Mouse (Mus musculus): Measurements from ENCODE around the gene Atp2b4. TPM values are rescaled to one million over a fixed set of nuclear protein-coding genes. Genes with fewer than 3 reads are reported as not detected.

Atp2b4 gene
- polyA plus RNA-seq, 1 experiment from 2014 or later = 0.43 TPM

- Histone ChIP-seq H3K27ac (no peak overlapping the region), H3K36me3 (ENCODE audit: inconsistent target) (no peaks in the 10 kb centered on the region), H3K4me3 (ENCODE audit: inconsistent target) (no peak overlapping the region), H3K79me2 (ENCODE audit: inconsistent target) (no peaks in the 10 kb centered on the region)
- 57% methylated on average over 3 of the region's 3 CpGs for WGBS (ENCODE audit: missing documents)
These were observed 16.2 kb downstream of the Atp2b4 start for GRCm38 (mm10) chr1:133784621-133785020.

DNA sequence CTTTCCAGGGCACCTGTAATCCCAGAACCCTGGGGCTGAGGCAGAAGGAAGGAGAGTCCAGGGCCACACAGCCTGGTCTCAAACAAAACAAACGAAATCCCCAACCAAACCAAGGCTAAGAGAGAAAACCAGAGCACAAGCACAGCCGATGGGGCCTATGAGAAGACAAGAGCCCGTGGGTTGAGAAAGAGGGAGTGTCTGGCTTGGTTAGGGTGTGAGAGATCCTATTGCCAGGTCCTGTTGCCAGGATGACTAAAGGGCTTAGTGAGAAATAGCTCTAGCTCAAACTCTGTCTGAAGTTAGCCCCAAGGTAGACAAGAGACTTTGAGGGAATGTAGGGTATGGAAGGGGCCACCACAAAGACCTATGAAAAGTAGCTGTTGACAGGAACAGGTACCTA, 19.3 kb downstream of the Atp2b4 start:
- no peak overlapping the region for H3K27ac ChIP-seq
- WGBS (ENCODE audit: missing documents) = 94% methylated on average over 3 of the region's 3 CpGs

DNA sequence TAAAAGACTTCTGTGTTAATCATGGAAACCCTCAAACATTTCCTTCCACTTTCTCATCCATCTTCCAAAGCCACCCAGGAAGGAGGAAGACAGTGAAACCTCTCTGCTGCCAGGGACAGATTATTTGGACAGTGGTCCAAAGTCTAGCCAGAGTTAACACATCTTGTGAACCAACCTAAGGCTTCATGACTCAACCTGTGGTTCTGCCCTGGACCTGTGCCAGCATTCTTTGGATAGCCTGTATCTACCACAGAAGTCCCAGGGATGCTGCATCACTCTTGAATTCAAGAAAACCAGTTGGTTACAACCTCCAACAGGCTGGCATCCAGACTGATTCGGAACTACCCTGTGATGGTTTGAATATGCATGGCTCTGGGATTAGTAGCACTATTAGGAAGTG, 21.8 kb downstream of the Atp2b4 start:
- H3K27ac ChIP-seq = no peak overlapping the region
- WGBS (ENCODE audit: missing documents) = 84% methylated on average over 1 of the region's 1 CpGs
- no peak overlapping the region for H3K4me3 ChIP-seq (ENCODE audit: inconsistent target)
- no peaks in the 10 kb centered on the region for H3K79me2 ChIP-seq (ENCODE audit: inconsistent target)
- no peaks in the 10 kb centered on the region for H3K36me3 ChIP-seq (ENCODE audit: inconsistent target)

More for the DNA sequence above, 19.3 kb downstream of the Atp2b4 start:
- Histone ChIP-seq H3K4me3 (ENCODE audit: inconsistent target) (no peak overlapping the region), H3K79me2 (ENCODE audit: inconsistent target) (no peaks in the 10 kb centered on the region), H3K36me3 (ENCODE audit: inconsistent target) (no peaks in the 10 kb centered on the region)

DNA sequence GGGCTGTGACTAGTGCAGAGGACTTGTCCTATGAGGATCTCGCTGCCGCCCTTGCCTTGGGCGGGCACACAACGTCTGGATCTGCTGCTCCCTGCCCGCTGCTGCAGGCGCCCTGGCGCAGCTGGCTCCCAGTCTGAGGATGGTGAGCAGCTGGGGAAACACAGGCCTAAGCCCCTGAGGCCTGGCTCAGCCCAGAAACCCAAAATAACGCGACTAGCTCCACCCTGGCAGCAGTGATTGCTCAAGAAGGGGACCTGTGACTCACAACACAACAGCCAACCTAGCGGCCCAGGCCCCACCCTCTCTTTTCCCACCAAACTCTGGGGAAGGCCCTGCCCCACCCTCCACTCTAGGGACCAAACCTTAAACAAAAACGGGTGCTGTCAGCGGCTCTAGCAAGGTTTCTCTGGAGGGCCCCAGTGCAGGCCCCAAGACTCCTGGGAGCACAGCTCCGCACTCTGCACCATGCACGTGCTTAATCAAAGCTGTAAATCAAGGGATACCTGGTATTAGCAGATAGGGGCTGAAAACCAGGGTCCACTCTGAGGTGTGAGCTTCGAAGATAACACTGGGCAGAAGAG, 23.1 kb downstream of the Atp2b4 start:
- Histone ChIP-seq H3K36me3 (ENCODE audit: inconsistent target) (no peaks in the 10 kb centered on the region), H3K79me2 (ENCODE audit: inconsistent target) (no peaks in the 10 kb centered on the region), H3K27ac (no peak overlapping the region), H3K4me3 (ENCODE audit: inconsistent target) (no peak overlapping the region)
- 56% methylated on average over 13 of the region's 15 CpGs for WGBS (ENCODE audit: missing documents)

- Histone ChIP-seq H3K4me3 (ENCODE audit: inconsistent target) (no peak overlapping the region), H3K36me3 (ENCODE audit: inconsistent target) (no peaks in the 10 kb centered on the region), H3K79me2 (ENCODE audit: inconsistent target) (no peaks in the 10 kb centered on the region), H3K27ac (no peak overlapping the region)
- WGBS (ENCODE audit: missing documents) = 97% methylated on average over 9 of the region's 9 CpGs
These were observed 28.3 kb downstream of the Atp2b4 start for GRCm38 (mm10) chr1:133772553-133772952.

DNA sequence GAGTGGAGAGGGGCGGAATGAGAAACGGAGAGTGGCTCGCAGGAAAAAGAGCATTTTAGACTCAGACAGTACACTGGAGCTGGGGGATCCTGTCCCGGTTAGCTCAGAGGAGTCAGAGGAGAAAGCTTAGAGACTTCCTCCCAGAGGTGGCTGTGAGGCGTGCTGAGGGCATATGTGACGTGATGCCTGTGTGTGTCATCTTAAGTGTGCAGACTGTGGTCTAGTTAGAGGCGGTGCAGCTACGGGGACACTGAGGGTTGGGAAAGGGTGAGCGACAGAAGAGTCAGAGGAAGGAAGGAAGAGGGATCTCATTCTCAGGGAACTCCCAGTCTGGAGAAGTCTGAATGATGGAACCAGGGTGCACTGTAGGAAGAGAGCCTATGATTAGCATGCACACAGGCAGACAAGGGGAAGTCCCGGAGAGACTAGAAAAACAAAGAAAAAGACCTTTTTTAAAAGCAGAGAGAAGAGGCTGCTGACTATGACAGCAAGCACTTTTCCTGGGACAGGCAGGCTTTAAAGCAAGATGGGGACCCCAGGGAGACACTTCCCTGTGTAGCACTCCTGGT, 28.9 kb downstream of the Atp2b4 start:
- Histone ChIP-seq H3K27ac (no peak overlapping the region), H3K4me3 (ENCODE audit: inconsistent target) (no peak overlapping the region), H3K79me2 (ENCODE audit: inconsistent target) (no peaks in the 10 kb centered on the region), H3K36me3 (ENCODE audit: inconsistent target) (no peaks in the 10 kb centered on the region)
- WGBS (ENCODE audit: missing documents) = 65% methylated on average over 10 of the region's 10 CpGs

- Histone ChIP-seq H3K79me2 (ENCODE audit: inconsistent target) (no peaks in the 10 kb centered on the region), H3K4me3 (ENCODE audit: inconsistent target) (no peak overlapping the region), H3K27ac (no peak overlapping the region), H3K36me3 (ENCODE audit: inconsistent target) (no peaks in the 10 kb centered on the region)
- WGBS (ENCODE audit: missing documents) = 90% methylated on average over 5 of the region's 5 CpGs
These were observed 32.8 kb downstream of the Atp2b4 start for GRCm38 (mm10) chr1:133767994-133768393.

DNA sequence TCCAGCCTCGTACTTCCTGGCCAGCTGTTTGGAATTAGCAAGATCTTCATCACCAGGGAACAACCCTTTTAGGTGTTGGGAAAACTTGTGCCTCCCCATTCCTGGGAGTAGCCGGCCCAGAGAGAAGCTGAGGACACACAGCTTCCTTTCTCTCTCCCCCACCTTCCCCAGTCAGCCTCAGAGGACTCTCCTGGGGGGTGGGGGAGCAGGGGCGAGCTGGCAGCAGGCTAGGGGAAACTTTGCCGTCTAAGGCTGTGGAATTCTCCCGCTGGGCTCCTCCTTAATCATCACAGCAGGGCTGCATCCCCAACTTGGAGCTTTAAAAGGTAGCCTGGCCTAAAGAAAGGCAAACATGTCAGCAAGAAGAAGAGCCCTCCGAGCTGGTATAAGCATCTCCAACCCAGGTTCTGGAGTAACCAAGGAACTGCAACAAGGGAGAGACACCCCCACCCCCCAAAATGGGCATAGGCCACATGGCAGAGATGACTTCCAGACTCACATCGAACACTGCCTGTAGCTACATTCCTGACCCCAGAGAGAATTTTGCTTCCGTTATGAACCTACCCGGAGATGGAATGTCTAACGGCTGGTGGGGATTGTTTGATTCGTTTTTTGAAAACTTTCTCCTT, 33.8 kb downstream of the Atp2b4 start:
- WGBS (ENCODE audit: missing documents) = 92% methylated on average over 11 of the region's 11 CpGs
- Histone ChIP-seq H3K36me3 (ENCODE audit: inconsistent target) (no peaks in the 10 kb centered on the region), H3K79me2 (ENCODE audit: inconsistent target) (no peaks in the 10 kb centered on the region), H3K27ac (no peak overlapping the region), H3K4me3 (ENCODE audit: inconsistent target) (no peak overlapping the region)

GRCm38 (mm10) chr1:133765376-133765775, 35.5 kb downstream of the Atp2b4 start:
- no peak overlapping the region for H3K27ac ChIP-seq
- H3K4me3 ChIP-seq (ENCODE audit: inconsistent target) = no peak overlapping the region
- 82% methylated on average over 4 of the region's 4 CpGs for WGBS (ENCODE audit: missing documents)
- H3K36me3 ChIP-seq (ENCODE audit: inconsistent target) = no peaks in the 10 kb centered on the region
- no peaks in the 10 kb centered on the region for H3K79me2 ChIP-seq (ENCODE audit: inconsistent target)

DNA sequence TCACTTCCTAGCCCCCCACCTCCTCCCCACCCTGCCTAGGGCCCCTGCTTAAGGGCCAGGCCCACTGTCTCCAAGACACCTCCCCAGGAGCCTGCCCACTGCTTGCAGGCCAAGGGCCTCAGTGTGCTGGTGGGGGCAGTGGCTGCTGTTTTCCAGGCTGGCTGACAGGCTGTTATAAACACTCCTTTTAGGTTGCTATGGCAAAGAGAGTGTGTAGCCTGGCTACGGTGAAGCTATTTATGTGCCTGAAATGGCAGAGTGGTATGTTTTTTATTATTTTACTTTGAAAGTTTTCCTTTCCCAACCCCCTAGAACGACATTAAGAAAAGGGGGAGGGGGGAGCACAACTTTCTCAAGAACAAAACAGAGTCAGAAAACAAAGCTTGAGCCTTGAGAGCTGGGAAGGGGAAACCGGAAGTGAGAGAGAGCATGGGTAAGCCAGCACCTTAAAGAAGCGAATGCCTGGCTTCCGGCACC, 37.9 kb downstream of the Atp2b4 start:
- no peaks in the 10 kb centered on the region for H3K36me3 ChIP-seq (ENCODE audit: inconsistent target)
- H3K79me2 ChIP-seq (ENCODE audit: inconsistent target) = no peaks in the 10 kb centered on the region
- H3K4me3 ChIP-seq (ENCODE audit: inconsistent target) = no peak overlapping the region
- no peak overlapping the region for H3K27ac ChIP-seq
- 88% methylated on average over 5 of the region's 5 CpGs for WGBS (ENCODE audit: missing documents)

GRCm38 (mm10) chr1:133761278-133761677, 39.6 kb downstream of the Atp2b4 start:
- 96% methylated on average over 5 of the region's 5 CpGs for WGBS (ENCODE audit: missing documents)
- H3K36me3 ChIP-seq (ENCODE audit: inconsistent target) = no peaks in the 10 kb centered on the region

GRCm38 (mm10) chr1:133754317-133754868, 46.4 kb downstream of the Atp2b4 start:
- Histone ChIP-seq H3K36me3 (ENCODE audit: inconsistent target) (no peaks in the 10 kb centered on the region), H3K4me3 (ENCODE audit: inconsistent target) (no peak overlapping the region)
- WGBS (ENCODE audit: missing documents) = 94% methylated on average over 4 of the region's 4 CpGs

More at GRCm38 (mm10) chr1:133761278-133761677, 39.6 kb downstream of the Atp2b4 start:
- Histone ChIP-seq H3K4me3 (ENCODE audit: inconsistent target) (no peak overlapping the region), H3K27ac (no peak overlapping the region), H3K79me2 (ENCODE audit: inconsistent target) (no peaks in the 10 kb centered on the region)

GRCm38 (mm10) chr1:133753325-133753724, 47.5 kb downstream of the Atp2b4 start:
- WGBS (ENCODE audit: missing documents) = 89% methylated on average over 8 of the region's 8 CpGs
- H3K4me3 ChIP-seq (ENCODE audit: inconsistent target) = no peak overlapping the region
- no peaks in the 10 kb centered on the region for H3K36me3 ChIP-seq (ENCODE audit: inconsistent target)
- H3K79me2 ChIP-seq (ENCODE audit: inconsistent target) = no peaks in the 10 kb centered on the region
- H3K27ac ChIP-seq = no peak overlapping the region

More at GRCm38 (mm10) chr1:133754317-133754868, 46.4 kb downstream of the Atp2b4 start:
- Histone ChIP-seq H3K79me2 (ENCODE audit: inconsistent target) (no peaks in the 10 kb centered on the region), H3K27ac (no peak overlapping the region)

- Histone ChIP-seq H3K36me3 (ENCODE audit: inconsistent target) (no peaks in the 10 kb centered on the region), H3K27ac (no peak overlapping the region)
- WGBS (ENCODE audit: missing documents) = 93% methylated on average over 3 of the region's 3 CpGs
These were observed 49.2 kb downstream of the Atp2b4 start for GRCm38 (mm10) chr1:133751621-133752020.

GRCm38 (mm10) chr1:133749954-133750353, 50.9 kb downstream of the Atp2b4 start:
- Histone ChIP-seq H3K36me3 (ENCODE audit: inconsistent target) (no peaks in the 10 kb centered on the region), H3K79me2 (ENCODE audit: inconsistent target) (no peaks in the 10 kb centered on the region), H3K4me3 (ENCODE audit: inconsistent target) (no peak overlapping the region), H3K27ac (no peak overlapping the region)
- WGBS (ENCODE audit: missing documents) = 91% methylated on average over 4 of the region's 4 CpGs

More at GRCm38 (mm10) chr1:133751621-133752020, 49.2 kb downstream of the Atp2b4 start:
- Histone ChIP-seq H3K4me3 (ENCODE audit: inconsistent target) (no peak overlapping the region), H3K79me2 (ENCODE audit: inconsistent target) (no peaks in the 10 kb centered on the region)
